Mouse (Mus musculus): Measurements from ENCODE around the gene Tbc1d23.
A peak's percentile ranks its signal among the peaks of the same experiment; 100 is the strongest.
"Not testable (repeated sequence)": the region's sequence is repeated elsewhere in the genome, so short reads cannot be mapped to it uniquely, and the experiment has no call there.

Gene Tbc1d23

DNA sequence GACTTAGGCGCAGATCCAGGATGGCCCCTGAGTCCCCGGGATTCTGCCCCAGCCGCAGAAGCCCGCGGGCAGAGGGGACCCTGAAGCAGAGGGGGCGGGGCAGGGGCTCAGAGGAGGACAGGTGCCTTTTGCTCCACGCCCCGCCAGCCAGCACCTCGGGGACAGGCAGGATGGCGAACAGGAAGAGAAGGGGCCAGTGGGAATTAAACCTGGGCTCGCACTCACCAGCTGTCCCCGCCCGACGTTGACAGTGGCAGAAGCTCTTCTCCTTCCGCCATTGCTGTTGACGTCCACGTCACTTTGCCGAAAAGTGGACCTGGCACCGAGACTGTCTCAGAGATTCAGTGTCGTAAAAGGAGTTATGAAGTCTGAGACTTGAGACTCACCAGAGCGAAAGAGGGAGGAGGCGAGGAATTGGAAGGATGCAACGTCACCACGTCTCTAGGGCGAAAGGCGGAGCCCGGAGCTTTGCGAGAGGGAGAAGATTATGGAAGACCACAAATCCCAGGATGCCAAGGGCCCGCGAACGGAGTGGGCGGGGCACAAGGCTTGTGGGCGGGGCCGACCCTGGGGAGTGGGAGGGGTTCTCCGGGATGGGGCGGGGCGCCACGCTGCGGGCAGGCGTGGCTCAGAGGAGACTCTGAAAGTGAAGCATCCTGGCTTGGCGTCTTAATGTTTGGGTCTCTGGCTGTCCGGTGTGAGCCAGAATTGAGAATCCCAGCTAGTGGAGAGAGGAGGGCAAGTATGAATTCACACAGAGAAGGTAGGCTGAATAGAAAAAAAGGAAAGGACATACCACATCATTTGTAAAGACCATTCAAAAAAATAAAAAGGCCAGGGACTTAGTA lies at the start of gene Tbc1d23:
TSS of gene Tbc1d23 (minus strand) at position 416 of the 848 bp plus-strand sequence.
- DNase-seq (ENCODE audit: inconsistent age in 2 of 2, low spot score in 1 of 2) = peak; percentile 97 to 100

DNA sequence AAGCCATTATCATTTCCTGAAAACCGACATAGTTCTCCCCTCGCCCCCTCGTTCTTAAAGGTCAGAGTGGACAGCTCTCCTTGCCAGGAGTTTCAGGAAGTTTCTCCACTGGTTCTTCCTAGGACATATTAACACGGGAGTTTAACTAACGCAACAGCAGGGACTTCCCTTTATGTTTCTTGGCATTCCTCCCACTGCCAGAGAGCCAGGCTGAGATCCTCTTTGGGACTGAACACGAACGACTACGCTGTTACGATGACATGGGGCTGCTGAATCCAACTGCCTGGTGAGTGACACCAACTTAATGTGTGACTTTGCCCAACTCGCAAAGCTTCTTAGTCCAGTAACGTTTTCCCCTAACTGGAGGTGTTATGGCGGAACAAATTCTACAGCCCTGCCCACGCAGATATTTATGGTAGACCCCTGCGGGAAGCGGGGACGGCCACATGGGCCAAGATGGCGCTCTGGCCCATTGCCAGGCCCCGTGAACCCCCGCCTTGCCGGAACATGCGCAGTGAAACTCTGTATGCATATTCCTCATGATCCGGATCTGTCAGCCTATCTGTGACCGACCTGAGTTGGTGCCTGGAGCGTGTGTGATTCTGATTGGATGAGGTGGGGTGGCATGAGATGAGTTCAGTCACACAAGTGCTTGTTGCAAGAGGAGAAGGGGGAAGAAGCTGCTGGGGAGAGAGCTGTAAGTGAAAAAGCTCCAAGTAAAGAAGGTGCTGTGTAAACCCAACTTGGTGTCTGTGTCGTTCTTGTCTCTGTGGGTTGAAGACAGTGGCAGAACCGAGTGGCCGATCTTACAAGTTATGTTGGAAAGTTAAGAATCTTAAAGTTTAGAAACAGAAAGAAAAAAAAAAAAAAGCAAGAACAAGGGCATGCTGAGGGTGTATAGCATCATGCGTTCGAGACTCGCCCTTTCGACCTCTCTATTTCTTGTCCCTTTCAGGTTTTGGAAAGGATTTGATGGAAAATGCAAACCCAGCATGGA lies 49.2 kb upstream of the Tbc1d23 start:
- DNase-seq (ENCODE audit: inconsistent age in 2 of 2, low spot score in 1 of 2) = no peak

DNA sequence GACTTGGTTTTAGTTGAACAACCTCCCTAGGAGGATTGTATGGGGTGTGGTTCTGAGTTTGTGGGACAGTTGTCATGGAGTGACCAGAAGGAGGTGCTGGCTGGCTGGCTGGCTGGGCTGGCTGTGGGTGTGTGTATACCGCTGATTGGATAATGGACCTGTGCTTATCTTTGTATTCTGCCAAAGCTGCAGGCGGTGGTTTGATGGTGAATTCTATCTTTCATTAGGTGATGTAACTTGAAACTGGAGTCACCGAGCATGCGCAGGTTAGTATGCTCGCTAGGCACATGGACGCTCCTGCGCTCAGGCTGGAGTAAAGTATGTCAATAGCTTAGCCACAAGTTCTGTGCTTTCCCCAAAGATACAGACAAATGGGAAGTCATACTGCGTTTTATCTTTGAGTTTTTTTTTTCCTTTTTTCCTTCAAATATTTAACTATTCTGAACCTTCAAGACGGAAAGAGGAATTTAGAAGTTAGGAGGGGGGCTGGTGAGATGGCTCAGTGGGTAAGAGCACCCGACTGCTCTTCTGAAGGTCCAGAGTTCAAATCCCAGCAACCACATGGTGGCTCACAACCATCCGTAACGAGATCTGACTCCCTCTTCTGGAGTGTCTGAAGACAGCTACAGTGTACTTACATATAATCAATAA lies 47.8 kb upstream of the Tbc1d23 start:
- DNase-seq (ENCODE audit: inconsistent age in 2 of 2, low spot score in 1 of 2) = no peak

- no peak for DNase-seq (ENCODE audit: inconsistent age in 2 of 2, low spot score in 1 of 2)
These were observed 38.4 kb upstream of the Tbc1d23 start for GRCm38 (mm10) chr16:57269751-57270150.

DNA sequence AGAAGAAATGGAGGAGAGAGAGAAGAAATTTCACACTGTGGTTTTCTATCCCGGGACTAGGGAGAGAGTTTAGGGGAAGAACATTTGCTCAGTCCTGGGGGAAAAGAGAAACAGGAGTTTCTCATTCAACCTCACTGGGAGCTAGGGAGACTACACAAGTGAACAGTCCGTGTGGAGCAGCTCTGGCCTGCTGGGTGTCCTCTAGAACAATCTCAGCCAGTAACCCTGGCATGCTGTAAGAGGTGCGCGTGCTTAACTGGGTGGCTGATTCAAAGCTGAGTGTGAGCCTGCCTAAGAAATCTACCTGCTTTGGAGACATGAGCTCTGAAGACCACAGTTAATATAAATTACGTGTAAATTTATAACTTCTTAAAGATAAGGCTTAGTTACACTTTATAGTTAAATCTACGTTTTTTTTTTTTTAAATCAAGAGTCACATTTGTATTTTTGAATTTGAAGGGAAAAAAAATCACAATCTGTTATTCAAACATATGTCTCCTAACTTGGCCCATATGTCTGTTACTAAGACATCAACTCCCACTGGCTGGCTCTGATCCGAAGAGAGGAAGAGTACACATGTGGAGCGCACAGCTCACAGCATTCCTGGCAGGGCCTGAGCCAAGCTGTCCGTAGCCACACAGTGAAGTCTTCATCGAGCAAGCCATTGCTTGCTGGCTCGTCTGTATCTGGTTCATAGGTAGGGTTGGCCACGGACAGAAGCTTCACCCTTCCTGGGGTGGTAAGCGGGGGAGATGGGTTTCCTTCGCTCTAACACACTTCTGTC lies 36.9 kb upstream of the Tbc1d23 start:
- no peak for DNase-seq (ENCODE audit: inconsistent age in 2 of 2, low spot score in 1 of 2)

- DNase-seq (ENCODE audit: inconsistent age in 2 of 2, low spot score in 1 of 2) = no peak
These were observed 35.8 kb upstream of the Tbc1d23 start for GRCm38 (mm10) chr16:57267068-57267467.

GRCm38 (mm10) chr16:57260152-57260551 lies 28.8 kb upstream of the Tbc1d23 start:
- no peak for DNase-seq (ENCODE audit: inconsistent age in 2 of 2, low spot score in 1 of 2)

GRCm38 (mm10) chr16:57259356-57260083 lies 28.2 kb upstream of the Tbc1d23 start:
- DNase-seq (ENCODE audit: inconsistent age in 2 of 2, low spot score in 1 of 2) = no peak

DNA sequence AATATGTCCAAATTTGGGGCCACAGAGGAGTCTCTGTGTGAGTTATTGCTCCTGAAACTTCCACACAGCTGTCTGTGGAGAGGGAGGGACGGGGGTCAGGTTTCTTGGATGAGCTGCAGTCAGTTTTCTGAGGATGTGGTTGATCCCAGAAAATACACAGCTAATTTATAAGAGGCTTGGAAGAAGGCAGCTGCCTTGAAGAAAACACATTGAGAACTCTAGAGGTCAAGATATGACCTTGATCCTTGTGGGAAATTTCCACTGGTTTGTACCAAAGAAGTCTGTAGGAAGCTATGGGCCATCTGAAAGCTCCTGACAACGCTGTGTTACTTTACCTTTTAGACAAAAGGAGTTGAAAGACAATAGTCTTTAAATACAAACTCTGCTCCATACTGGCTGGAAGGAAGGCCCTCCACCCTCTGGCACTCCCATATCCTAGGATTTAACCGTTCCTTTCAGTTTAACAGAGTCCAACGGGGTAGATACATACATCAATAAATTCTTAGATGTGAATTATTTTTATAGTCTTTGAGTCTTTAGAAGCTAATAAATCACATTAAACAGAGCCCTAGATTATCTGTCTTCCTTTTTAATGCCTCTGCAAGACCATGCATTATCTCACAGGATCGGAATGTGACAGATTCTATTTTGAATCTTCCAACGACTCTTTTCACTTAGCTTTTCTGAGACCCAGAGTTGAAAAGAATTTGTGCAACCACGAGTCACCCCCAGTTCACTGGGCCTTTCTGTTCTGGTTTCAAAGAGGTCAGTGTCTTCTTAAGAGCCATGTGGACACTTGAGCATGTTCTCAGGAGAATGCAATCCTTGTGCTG lies 20.5 kb upstream of the Tbc1d23 start:
- DNase-seq (ENCODE audit: inconsistent age in 2 of 2, low spot score in 1 of 2) = peak; percentile 15 to 68

DNA sequence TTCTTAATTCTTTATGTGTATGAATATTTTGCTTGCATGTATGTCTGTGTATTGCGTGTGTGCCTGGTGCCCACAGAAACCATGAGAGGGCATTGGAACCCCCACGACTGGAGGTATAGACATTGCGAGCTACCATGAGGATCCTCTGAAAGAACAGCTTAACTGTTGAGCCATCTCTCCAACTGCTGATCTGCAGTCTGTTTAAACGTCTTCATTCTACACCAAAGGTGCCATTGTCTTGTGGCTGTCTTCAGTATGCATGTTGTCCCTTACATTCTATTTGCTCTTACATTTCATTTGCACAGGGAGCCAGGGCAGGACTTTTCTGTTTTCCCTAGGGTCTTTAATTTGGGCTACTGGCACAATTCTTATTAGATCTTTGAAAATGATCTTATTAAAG lies 19.7 kb upstream of the Tbc1d23 start:
- DNase-seq (ENCODE audit: inconsistent age in 2 of 2, low spot score in 1 of 2) = no peak

DNA sequence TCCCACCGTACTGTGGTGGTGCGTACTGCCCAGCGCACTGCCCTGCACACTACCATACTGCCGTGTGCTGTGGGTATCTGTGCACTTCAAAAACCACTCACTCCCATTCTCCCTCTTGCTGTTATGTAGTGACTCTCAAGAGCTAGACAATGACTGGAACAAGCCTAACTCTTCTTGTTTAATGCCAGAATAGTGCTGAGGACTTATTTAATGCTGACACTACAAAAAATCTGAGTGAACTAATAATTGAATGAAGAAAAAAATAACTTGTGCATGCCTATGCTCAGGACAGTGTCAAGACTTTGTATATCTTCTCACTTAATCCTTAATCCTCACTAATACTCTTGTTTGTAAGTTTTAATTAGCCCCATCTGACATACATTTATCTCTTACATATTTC lies 16.2 kb upstream of the Tbc1d23 start:
- DNase-seq (ENCODE audit: inconsistent age in 2 of 2, low spot score in 1 of 2) = no peak

GRCm38 (mm10) chr16:57246596-57246995 lies 15.3 kb upstream of the Tbc1d23 start:
- no peak for DNase-seq (ENCODE audit: inconsistent age in 2 of 2, low spot score in 1 of 2)

DNA sequence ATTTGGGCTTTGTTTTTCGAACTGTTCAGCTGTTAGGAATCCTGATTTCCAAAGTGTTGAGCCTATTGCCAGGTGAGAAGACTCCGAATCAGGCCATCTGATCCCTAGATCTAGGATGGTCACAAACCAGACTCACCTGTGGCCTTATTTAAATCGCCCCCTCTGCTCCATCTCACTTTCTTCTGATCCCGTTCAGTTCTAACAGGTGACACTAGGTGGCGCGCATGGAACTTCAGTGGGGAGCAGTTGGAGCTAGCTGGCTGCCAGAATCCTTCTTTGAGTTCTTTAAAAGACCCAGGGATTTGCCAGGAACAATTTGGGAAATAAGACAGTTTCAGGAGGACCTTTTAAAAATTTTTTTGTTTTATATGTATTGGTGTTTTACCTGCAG lies 12.5 kb upstream of the Tbc1d23 start:
- DNase-seq (ENCODE audit: inconsistent age in 2 of 2, low spot score in 1 of 2) = peak; percentile 73 to 93

- DNase-seq (ENCODE audit: inconsistent age in 2 of 2, low spot score in 1 of 2) = peak in 1 of 2 experiments; percentile 51
These were observed 12.0 kb upstream of the Tbc1d23 start for GRCm38 (mm10) chr16:57243205-57243857.

GRCm38 (mm10) chr16:57242857-57243204 lies 11.5 kb upstream of the Tbc1d23 start:
- no peak for DNase-seq (ENCODE audit: inconsistent age in 2 of 2, low spot score in 1 of 2)

DNA sequence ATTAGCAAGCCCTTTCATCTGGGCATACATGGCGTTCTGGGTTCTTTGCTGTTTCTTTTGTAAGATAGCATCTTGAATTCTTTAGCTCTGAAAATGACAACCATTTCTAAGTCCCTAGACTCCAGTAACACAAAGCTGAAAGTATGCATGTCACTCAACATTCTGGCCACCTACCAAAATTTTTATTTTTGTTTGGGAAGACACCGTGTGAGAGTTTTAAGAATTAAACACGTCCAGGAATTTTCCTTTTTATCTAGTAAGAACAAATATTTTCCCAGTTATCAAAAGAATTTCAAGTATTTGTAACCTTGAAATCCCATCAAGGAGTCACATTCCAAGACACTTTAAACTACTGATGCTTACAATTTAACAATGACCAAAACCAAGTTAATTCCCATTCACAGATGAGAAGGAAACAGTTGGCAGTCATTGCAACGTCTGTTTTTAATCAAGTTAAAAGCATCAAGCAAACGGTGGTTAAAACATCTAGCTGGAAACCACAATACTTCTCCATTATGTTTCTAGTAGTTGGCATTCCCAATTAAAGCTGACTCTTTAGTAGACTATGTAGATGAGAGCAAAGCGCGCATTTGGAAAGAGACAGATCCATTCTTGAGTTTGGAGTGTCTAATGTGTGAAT lies 4.7 kb upstream of the Tbc1d23 start:
- no peak for DNase-seq (ENCODE audit: inconsistent age in 2 of 2, low spot score in 1 of 2)

DNA sequence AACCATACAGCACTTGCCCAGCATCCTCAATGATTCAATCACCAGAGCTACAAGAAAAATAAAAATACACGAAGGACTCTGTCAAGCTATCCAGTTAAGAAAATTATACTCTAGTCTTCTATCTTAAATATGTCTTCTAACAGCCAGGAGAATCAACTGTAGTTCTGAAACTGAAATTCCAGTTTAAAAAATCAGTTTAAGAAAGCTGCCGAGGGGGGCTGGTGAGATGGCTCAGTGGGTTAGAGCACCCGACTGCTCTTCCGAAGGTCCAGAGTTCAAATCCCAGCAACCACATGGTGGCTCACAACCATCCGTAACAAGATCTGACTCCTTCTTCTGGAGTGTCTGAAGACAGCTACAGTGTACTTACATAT lies 620 bp upstream of the Tbc1d23 start:
- DNase-seq (ENCODE audit: inconsistent age in 2 of 2, low spot score in 1 of 2) = not testable (repeated sequence)

DNA sequence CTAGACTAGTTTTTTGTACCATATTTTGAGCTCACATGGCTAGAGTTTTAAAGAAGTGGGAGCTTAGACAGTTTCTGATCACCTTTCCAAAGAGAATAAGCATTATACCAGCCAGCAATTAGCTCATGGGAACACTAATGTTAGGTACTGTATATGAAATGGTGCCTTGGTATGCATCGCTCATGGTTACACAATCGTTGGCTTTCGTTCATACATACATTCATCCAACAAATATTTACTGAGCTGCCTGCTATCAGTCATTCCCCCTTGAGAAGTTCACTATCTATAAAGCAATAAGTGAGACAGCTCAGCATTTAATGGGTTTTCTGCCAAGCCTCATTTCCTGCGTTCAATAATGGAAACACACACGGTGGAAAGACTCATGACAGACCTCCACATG lies 4.9 kb downstream of the Tbc1d23 start:
- no peak for DNase-seq (ENCODE audit: inconsistent age in 2 of 2, low spot score in 1 of 2)

Measured in adrenal gland, adult (tissue).